Mouse (Mus musculus) ovary, postnatal 36 days (tissue): Measurements from ENCODE around the gene Kctd5.
A peak's percentile ranks its signal among the peaks of the same experiment; 100 is the strongest.

Experiments used
- DNase-seq: peaks from one replicate; pipeline ENCODE4 v3.0.0; 2022; ENCODE audit warnings: low spot score, mixed read lengths

Gene Kctd5

DNA sequence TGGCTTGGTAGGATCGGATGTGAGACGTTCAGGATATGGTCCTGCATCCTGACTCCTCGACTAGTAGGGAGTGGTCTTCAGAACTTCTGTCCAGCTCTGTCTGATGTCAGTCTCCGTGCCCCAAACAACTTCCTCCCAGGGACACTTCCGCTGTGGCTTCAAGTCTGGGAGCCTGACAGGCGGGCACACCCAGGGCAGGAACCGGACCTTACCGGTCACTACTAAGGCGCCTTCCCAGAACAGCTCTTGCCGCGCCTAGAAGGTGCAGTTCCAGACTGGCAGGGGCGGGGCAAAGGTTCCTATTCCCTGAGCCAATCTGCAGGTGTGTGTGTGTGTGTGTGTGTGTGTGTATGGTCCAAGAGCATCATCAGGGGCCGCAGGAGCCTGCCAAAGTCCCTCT lies 35.9 kb downstream of the Kctd5 start:
- DNase-seq = no peak

DNA sequence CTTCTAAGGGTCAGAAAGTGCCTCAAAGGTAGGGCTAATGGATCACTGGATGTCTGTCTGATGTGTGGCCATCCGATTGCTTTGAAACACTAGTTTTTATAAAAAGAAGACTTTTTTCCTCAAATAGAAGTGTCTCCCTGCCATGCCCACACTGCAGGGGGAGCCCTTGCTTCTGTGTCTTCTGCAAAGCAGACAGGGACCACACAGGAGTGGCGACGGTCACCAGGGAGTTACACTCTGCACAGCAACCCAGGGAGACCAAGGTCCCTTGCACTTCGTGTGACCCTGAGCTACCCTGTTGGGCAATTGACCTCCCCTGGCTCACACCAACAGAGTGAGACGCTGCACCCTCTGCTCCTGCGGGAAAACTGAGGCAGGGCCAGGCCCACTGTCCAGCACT lies 36.3 kb downstream of the Kctd5 start:
- no peak for DNase-seq

DNA sequence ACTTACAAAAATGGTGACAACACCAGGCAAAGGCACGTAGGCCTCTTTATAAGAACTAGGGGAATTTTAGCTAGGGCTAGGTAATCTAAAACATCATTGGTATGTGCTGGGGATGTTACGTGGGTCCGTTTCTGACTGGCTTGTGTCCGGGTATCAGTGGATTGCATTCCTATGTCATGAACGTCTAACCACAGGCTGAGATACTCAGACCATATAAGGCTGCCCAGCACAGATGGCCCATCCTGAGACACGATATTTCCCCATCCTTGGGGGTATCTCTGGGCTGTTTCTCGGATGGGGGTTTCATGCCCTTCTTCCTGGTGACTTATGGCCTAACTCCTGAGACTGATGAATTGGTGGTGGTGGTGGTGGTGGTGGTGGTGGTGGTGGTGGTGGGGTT lies 38.2 kb downstream of the Kctd5 start:
- no peak for DNase-seq

DNA sequence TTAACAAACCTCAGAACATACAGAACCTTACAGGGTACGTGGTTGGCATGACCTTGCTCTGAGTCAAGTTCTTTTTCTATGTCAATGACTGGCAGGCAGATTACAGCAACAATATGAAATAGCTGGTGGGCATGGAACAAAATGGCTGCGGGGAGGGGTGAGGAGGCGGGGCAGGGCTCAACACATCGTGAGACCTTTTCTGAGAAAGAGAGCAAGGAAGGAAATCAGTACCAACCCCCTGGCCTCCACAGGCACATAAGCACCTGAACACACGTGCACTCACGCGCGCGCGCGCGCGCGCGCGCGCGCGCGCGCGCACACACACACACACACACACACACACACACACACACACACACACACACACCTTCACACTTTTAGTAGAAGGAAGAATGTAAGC lies 42.7 kb downstream of the Kctd5 start:
- no peak for DNase-seq

DNA sequence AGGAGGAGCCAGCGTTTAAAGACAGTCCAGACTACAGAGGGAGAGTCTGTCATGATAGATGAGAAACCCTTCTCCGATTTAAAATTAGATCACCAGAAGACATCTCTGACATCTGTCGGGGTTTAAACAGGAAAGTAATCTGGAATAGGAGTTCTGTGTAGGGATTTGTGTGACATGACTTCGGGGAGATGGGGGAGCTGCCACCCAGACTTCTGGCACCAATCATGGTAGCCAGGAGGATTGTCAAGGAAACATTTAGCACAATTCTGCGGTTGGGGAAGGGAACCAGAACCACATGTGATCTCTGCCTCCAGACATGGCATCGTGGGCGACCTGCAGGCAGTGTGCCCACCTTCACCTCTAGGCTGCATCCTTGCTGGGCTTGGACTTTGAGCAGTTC lies 43.8 kb downstream of the Kctd5 start:
- DNase-seq = no peak

DNA sequence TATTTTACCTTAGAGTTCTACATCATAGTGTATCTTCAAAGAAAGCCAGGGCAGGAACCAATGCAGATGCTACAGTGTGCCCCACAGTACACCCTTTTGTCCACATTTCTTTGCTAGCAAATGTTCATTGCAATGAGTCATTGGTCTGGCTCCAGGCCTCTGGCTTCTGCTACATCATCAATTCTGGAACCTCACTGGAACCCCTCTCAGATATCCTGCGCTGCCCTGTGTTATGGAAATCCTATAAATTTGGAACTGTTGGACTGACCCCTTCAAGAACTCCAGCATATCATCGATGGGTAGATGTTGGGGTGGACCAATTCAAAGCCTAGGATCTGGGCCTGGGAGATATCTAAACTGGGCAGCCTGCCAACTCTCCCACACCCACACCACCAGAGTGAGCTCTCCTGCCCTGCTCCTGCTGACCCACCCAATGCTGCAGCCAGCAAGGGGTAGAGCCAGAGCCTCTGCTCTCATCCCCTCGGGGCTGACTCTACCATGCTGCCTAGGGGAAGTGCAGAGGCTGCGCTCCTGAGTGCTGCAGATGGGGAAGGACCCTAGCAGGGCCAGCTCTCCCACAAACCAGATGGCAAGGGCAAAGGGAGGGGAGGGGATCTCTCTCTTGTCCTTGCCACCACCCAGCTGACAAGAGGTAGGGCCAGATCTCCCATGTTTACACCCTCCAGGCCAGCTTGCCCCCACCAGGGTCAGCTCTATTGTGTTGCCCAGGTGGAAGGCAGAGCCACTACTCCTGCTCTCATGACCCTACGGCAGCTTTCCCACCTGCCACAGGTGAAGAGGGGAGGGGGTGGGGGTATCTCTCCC lies 51.7 kb downstream of the Kctd5 start:
- DNase-seq = peak; percentile 14

DNA sequence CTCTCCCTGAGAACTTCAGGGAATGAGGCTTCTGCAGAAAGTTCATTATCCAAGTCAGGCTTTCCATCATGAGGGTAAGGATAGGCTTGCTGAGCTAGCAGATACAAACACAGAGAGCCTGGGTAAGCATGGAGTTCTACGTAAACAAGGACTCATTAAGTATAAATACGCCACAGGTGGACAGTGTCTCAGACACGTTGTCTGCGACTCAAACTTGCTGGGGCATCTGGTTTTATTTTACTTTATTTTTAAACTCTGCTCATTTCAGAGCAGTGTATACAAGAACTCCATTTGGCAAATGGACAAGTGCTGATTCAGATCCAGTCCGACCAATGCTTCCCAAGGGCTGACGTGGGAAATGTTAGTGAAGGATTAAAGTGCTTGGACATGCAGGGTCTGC lies 52.6 kb downstream of the Kctd5 start:
- DNase-seq = no peak

DNA sequence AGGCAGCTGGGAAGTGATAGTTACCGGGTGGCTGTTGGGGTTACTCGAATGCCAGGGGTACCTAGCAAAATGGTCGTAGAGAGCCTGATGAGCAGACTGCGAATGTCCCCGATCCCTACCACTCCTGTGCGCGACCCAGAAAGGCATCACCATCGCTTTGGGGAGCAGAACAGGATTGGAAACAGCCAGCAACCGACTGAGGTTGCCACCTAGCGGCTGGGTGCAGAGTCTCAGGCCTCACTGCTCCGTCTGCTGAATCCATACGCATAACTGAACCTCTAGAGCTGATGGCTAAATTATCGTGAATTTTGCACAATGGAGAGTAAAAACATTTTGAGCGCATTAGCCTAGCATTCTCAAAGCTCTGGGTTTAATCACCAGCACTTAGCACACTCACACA lies 57.6 kb downstream of the Kctd5 start:
- peak; percentile 22 for DNase-seq

DNA sequence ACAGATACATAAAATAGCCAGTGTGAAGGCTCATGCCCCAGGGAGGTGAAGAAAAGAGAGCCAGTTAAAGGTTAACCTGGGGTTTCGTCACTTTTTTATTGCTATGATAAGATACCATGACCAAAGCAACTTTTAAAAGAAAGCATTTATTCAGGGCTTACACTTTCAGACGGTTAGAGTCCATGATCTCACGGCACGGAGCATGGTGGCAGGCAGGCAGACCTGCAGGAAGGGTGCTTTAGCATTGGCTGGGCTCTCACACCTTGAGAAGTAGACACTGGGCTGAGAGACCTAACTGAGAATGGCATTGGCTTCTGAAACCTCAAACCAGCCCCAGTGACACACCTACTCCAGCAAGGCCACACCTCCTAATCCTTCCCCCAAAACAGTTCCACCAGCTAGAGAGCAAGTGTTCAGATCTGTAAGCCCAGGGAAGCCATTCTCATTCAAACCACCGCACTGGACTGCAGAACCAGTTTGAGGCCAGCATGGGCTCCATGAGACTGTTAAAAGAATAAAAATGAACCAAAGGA lies 58.8 kb downstream of the Kctd5 start:
- no peak for DNase-seq

DNA sequence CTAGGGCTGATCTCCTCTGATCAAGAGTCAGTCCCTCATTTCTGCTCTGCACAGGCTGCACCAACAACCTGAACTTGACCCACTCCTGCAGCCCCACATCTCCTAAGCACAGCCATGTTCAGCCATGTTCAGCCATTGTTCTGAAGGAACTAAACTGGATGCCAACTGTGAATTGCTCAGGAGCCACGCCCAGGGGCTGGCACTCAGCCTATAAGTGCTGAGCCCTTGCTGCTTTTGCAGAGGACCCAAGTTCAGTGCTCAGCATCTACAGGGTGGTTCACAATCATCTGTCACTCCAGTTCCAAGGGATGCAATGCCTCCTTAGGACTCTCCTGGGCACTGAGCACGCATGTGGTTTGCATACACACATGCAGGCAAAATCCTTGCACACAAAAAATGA lies 60.4 kb downstream of the Kctd5 start:
- no peak for DNase-seq

DNA sequence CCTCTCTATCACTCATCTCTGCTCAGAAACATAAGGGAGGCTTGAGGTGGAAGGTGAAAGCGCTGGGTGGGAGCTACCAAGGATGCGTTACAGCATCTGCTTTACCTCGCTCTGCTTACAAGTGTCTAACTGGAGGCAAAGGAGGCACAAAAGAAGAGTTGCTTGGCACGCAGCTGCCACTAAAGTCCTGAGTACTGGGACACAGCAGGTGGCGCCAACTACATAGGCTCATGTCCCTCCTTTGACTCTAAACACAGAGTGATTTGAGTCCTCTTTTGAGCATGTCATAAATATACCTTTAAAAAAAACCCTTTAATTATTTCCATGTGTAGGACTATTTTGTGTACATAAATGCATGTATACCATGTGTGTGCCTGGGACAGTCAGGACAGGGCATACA lies 63.7 kb downstream of the Kctd5 start:
- no peak for DNase-seq

DNA sequence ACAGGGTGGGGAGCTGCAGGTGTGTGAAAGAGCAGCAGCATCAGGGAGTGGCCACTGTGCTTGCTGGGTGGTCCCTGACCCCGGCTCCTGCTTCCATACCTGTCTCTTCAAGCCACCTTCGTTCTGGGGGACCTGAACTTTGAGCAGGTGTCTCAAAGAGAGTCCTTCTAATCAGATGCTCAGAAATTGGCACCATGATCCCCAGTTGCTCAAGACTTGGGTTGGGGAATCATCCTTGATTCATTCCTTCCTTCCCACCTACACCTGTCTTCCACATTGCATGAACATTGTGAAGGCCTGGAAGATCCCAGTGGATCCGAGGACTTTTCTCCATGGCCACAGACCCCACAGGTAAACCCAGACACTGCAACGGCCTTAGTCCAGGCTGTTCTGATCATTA lies 65.2 kb downstream of the Kctd5 start:
- DNase-seq = no peak

DNA sequence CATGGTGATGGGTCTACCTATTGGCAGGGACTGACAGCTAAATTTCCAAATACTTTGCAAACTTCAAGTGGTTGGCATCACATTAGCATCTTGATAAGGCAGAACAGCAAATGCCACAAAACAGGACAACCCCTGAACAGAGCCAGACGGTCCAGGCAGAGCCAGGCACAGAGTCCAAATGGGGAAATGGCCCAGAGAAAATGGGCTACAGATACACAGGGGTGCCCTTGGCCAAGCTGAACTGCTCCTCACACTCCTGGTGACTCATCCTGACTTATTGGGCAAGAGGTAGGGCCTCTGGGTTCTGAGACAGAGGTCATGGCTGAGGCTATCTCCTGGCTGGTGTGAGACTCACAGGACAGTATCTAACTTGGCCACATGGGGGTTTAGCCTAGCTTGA lies 65.9 kb downstream of the Kctd5 start:
- DNase-seq = no peak

DNA sequence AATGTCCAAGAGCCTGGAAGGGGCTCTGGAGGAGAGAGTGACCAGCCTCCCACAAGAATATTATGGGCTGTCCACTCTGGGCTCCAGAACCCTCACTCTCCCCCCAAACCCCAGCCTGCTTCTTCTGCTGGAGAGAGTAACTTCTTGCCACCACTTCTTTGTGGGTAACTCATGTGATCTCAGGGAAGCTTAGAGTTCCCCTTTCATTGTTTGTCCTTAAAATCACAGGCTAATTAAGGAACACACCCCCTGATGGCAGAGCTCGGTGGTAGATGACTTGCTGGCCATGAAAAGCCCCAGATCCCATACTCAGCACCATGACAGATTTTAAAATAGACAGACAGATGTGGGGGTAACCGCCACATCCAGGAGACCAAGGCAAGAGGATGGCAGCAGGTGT lies 66.4 kb downstream of the Kctd5 start:
- DNase-seq = no peak

DNA sequence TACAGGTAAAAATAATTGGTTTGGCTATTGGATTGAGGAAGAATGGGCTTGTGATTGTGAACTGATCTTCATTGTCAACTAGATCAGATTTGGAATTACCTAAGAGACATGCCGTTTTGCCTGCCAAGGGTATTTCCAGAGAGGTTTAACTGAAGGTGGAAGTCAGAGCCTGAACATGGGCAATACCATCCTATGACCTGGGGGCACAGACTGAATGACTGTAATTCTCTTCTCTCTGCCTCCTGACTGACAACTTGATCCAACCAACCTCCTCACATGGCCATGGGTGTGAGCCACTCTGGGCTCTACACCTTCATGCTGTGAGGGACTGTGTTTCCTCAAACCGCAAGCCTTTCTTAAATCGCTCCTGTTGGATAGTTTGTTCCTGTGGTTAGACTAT lies 68.2 kb downstream of the Kctd5 start:
- DNase-seq = no peak

DNA sequence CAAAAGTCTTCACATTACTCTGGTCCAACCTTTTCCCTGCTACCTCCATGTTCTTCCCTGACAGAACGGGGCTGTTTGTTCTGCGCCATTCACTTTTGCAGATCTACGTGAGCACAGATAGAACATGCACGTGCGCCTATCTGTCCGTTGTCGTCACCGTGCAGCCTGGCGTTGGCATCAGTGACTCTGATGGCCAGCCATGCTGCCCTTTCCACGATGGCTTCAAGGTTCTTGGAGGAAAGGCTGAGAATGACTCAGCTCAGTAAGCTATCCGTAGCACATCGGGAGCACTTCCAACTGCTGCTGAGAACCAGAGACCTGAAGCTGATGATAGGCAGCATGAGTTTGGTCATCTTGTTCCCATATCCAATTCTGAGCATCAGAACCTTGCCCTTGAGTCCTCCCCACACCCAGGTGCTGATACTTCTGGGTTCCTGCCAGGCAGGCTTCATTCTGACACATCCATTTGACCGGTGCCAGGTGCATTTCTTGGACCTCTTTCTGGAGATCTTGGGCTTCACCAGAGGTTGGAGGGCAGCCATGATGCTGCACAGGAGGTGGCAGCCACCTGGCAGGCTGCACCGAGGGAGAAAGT lies 69.1 kb downstream of the Kctd5 start:
- no peak for DNase-seq

DNA sequence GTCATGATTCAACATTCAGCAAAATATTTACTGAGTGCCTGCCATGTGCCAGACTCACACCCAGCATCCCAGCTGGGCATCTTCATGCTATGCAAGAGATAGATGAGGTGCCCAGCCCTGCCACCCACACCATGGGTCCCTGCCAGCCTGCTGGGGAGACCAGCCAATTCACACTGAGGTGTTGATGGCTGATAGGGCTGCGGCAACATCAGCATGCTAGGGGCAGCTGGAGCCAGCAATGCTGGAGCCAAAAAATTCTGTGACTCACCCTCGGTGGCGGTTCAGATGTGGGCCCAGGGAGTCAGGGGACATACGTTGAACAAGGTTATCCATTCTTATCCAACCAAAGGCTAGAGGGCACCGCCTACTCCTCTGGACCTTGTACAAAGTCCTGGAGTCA lies 72.9 kb downstream of the Kctd5 start:
- peak; percentile 32 for DNase-seq

DNA sequence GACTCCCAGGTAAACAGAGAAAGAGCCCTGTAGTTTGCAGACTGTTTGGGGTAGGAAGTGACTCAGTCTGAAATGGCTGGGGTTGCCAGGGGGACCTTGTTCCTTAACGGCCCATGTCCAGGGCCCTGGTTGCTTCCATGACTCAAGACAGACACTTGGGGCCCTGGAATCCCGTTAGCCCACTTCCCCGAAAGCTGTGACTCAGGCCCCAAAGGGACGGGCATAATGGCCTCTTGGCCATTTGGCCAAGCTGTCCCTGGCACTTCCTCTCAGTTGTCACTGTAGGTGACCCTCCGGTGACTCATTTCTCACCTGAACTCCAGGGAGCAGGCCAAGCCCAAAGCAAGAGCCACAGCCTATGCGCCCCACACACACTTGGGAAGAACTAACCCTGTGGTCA lies 74.9 kb downstream of the Kctd5 start:
- no peak for DNase-seq

DNA sequence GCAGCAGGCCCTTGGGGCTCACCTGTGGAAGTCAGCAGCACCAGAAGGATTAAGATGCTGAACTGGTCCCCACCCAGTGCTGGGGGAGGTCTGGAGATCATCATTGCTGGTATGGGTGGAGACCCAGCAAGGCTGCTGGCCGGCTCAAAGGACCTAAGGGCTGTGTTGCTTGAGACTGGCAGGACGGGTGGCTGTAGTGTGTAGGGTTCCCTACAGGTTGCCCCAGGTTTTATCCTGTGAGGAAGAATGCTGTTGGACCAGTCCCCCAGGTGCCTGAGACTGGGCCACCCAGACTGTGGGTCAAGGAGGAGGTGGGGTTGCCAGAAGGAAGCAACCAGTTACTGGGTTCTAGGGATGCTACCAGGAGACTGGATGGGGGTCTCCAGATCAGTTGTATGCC lies 75.4 kb downstream of the Kctd5 start, which contains the start of gene Prss22:
Gene Prss22 (minus strand): TSS at position 200 of the 400 bp plus-strand sequence.
- DNase-seq = no peak
